Comparison of ENCODE assay signal across 8 mouse cellular contexts in the genomic region with DNA sequence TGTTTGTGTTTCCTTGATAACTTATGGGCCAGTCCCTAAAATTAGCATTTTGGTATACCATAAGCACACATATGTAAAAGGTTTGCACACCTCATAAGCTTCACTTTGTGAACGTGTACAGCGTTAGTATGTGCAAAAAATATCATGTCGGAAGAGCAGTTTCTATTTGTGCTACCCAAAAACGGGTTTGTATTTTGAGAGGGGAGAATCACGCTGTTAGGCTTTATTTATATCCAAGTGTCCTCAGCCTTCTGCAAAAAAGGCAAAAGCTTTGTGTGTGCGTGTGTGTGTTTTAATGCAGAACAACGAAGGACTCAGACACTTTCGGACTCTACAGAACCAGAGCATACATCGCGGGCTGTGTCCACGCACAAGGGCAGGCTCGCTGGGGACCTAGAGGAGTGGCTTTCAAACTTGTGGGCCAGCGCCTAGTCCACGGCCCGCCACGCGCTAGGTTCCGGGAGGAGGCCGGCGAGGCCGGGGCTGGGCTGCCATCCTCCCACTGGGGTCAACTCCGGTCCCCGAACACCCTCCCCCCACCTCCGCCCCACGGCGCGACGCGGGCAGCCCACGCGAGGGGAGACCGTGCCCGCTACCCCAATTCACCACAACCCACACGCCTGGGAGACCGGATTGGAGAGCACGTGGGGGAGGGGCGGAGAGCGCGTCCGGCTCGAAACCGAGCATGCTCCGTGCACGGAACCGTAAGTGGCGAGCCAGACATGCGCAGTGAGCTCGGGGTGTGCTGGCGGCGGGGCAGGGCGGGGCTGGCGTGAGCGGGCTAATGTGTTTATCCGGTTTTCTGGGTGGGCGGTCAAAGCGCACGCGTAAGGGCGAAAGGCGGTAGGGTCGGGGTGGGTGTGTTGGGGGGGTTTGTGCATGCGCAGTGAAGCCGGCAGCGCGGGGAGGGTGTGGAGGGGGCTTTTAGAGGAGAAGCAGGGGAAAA. TPM values are rescaled to one million over a fixed set of nuclear protein-coding genes. Genes with fewer than 3 reads are reported as not detected.
DNase-seq lines count a peak whose midpoint lies in the region; ATAC-seq lines count a peak whose summit lies in the region.

No protein-coding gene starts in this region.

- H3K4me3 ChIP-seq in brown adipose tissue, adult 24 weeks (ENCODE audit: insufficient read depth, low read depth, low read length) = peak overlapping the region; percentile 76
- H3K4me3 ChIP-seq in heart, embryonic 14.5 days (ENCODE audit: control insufficient read depth in 1 of 2, insufficient read depth in 1 of 2, low read depth in 1 of 2, low read length in 2 of 2) = peak overlapping the region; percentile 84 to 99
- H3K4me3 ChIP-seq in liver, embryonic 13.5 days (replicated peaks) = peak overlapping the region; percentile 90
- H3K4me3 ChIP-seq in stomach, embryonic 16.5 days (replicated peaks; ENCODE audit: low read length) = peak overlapping the region; percentile 96

- peak; percentile 100 for DNase-seq in CD4-positive, CD25-positive, alpha-beta regulatory T cell, adult 2 months (ENCODE audit: low read depth, low spot score)
- peak; percentile 59 for DNase-seq in fat pad, adult 2 months (ENCODE audit: extremely low read depth, low read depth, low spot score)
- peak; percentile 100 for DNase-seq in kidney, postnatal 14 days
- DNase-seq in liver, embryonic 13.5 days = peak; percentile 96
- DNase-seq in neural tube, embryonic 10.5 days (ENCODE audit: extremely low spot score, low spot score) = peak; percentile 97

- H3K36me3 ChIP-seq in heart, embryonic 14.5 days (ENCODE audit: control insufficient read depth, insufficient read depth, low read length) = no peaks in the 10 kb centered on the region
- no peaks in the 10 kb centered on the region for H3K36me3 ChIP-seq in liver, embryonic 13.5 days
- no peaks in the 10 kb centered on the region for H3K36me3 ChIP-seq in stomach, embryonic 16.5 days (ENCODE audit: control insufficient read depth, insufficient read depth, low read length)

- H3K27me3 ChIP-seq in heart, embryonic 14.5 days (ENCODE audit: control insufficient read depth, insufficient read depth, low read length) = no peaks in the 10 kb centered on the region
- H3K27me3 ChIP-seq in liver, embryonic 13.5 days = no peaks in the 10 kb centered on the region
- H3K27me3 ChIP-seq in stomach, embryonic 16.5 days (ENCODE audit: control insufficient read depth, insufficient read depth, low read length) = no peaks in the 10 kb centered on the region

- peak; percentile 92 for ATAC-seq in heart, embryonic 14.5 days (ENCODE audit: insufficient number of reproducible peaks, insufficient read depth, low FRiP score, low read depth)
- peak; percentile 90 for ATAC-seq in liver, embryonic 13.5 days (ENCODE audit: low read depth)
- peak; percentile 96 for ATAC-seq in stomach, embryonic 16.5 days (ENCODE audit: insufficient read depth, low FRiP score)

- peak overlapping the region; percentile 94 for H3K9ac ChIP-seq in heart, embryonic 14.5 days (ENCODE audit: low read length)
- H3K9ac ChIP-seq in liver, embryonic 13.5 days = peak overlapping the region; percentile 96
- peak overlapping the region; percentile 98 for H3K9ac ChIP-seq in stomach, embryonic 16.5 days (ENCODE audit: low read length)

- peak overlapping the region; percentile 87 for H3K27ac ChIP-seq in brown adipose tissue, adult 24 weeks (replicated peaks; ENCODE audit: low read depth, low read length)
- peak overlapping the region; percentile 94 to 98 for H3K27ac ChIP-seq in heart, embryonic 14.5 days (replicated peaks in 1 of 2; ENCODE audit: control insufficient read depth in 1 of 2, insufficient read depth in 1 of 2, low read depth in 2 of 2, low read length in 2 of 2)
- peak overlapping the region; percentile 99 for H3K27ac ChIP-seq in liver, embryonic 13.5 days
- peak overlapping the region; percentile 94 for H3K27ac ChIP-seq in stomach, embryonic 16.5 days (ENCODE audit: low read length)

- WGBS in heart, embryonic 14.5 days = 2% methylated on average over 61 of the region's 65 CpGs
- WGBS in liver, embryonic 13.5 days (ENCODE audit: insufficient replicate concordance) = 1% methylated on average over 62 of the region's 65 CpGs
- 2% methylated on average over 64 of the region's 65 CpGs for WGBS in stomach, embryonic 16.5 days

- no peaks in the 10 kb centered on the region for H3K9me3 ChIP-seq in heart, embryonic 14.5 days (ENCODE audit: control insufficient read depth, low read length)
- H3K9me3 ChIP-seq in liver, embryonic 13.5 days (replicated peaks) = no peaks in the 10 kb centered on the region
- no peaks in the 10 kb centered on the region for H3K9me3 ChIP-seq in stomach, embryonic 16.5 days (replicated peaks; ENCODE audit: control insufficient read depth, low read length)

- peak overlapping the region; percentile 73 for H3K4me2 ChIP-seq in heart, embryonic 14.5 days (ENCODE audit: low read length)
- peak overlapping the region; percentile 94 for H3K4me2 ChIP-seq in liver, embryonic 13.5 days
- H3K4me2 ChIP-seq in stomach, embryonic 16.5 days (ENCODE audit: low read depth, low read length) = peak overlapping the region; percentile 59

- H3K4me1 ChIP-seq in brown adipose tissue, adult 24 weeks (ENCODE audit: control insufficient read depth, insufficient read depth, insufficient read length, low read length) = peaks cover 2% of the 10 kb centered on the region; the same call in 1 of the 2 replicates
- peaks cover 0 to 15% of the 10 kb centered on the region in 2 experiments; a peak in 3 of 4 replicates for H3K4me1 ChIP-seq in heart, embryonic 14.5 days (ENCODE audit: control insufficient read depth in 2 of 2, insufficient read depth in 2 of 2, low read length in 2 of 2)
- peaks cover 26% of the 10 kb centered on the region for H3K4me1 ChIP-seq in liver, embryonic 13.5 days (replicated peaks)
- peaks cover 11% of the 10 kb centered on the region for H3K4me1 ChIP-seq in stomach, embryonic 16.5 days (ENCODE audit: control insufficient read depth, insufficient read depth, low read length)

RNA-seq across cellular contexts. Expression of gene Msl2, which starts 0.6 kb away (rescaled TPM):
- 10.1 and 12.9 TPM in 2 replicates for polyA plus RNA-seq in brown adipose tissue, adult 24 weeks (2012; ENCODE audit: insufficient read depth, insufficient read length, missing spikeins)
- polyA plus RNA-seq in heart, embryonic 14.5 days (2014; fragmentation: Nextera tagmentation; extraction: Ambion mirVana) = 4.2 and 5.3 TPM in 2 replicates
- 2.6 and 2.9 TPM in 2 replicates for polyA plus RNA-seq in liver, embryonic 13.5 days (2015; fragmentation: Nextera tagmentation; extraction: Ambion mirVana)
- polyA plus RNA-seq in stomach, embryonic 16.5 days (2015; fragmentation: Nextera tagmentation; extraction: Ambion mirVana) = 2.9 and 3.2 TPM in 2 replicates

RNA-seq across cellular contexts. Expression of gene Pccb, which starts 38.6 kb away (rescaled TPM):
- polyA plus RNA-seq in brown adipose tissue, adult 24 weeks (2012; ENCODE audit: insufficient read depth, insufficient read length, missing spikeins) = 394 and 426 TPM in 2 replicates
- polyA plus RNA-seq in heart, embryonic 14.5 days (2014; fragmentation: Nextera tagmentation; extraction: Ambion mirVana) = 25.7 and 30.4 TPM in 2 replicates
- 7.6 and 8.4 TPM in 2 replicates for polyA plus RNA-seq in liver, embryonic 13.5 days (2015; fragmentation: Nextera tagmentation; extraction: Ambion mirVana)
- 27.7 and 29.1 TPM in 2 replicates for polyA plus RNA-seq in stomach, embryonic 16.5 days (2015; fragmentation: Nextera tagmentation; extraction: Ambion mirVana)

Comparison
In these comparisons a context has a peak if more than half of its experiments do, and no peak if none do; other contexts are left out.
1. Peak in every context shown above with its lines: DNase-seq, ATAC-seq, H3K4me3 ChIP-seq and H3K27ac ChIP-seq.
2. RNA of gene Pccb, which starts 38.6 kb away (polyA plus RNA-seq): 394 to 426 TPM in brown adipose tissue, adult 24 weeks; 25.7 to 30.4 TPM in heart, embryonic 14.5 days, 27.7 to 29.1 TPM in stomach, embryonic 16.5 days and 7.6 to 8.4 TPM in liver, embryonic 13.5 days; every median in the first group is over 10 times any median in the second.